Mouse (Mus musculus): Measurements from ENCODE around the gene Acad11. TPM values are rescaled to one million over a fixed set of nuclear protein-coding genes. Genes with fewer than 3 reads are reported as not detected.

Acad11 gene
- polyA plus RNA-seq, 1 experiment from 2014 or later: 7.8 TPM

GRCm38 (mm10) chr9:104092945-104093344 lies 29.8 kb downstream of the Acad11 start:
- no peak overlapping the region for H3K4me2 ChIP-seq (replicated peaks)
- H3K9ac ChIP-seq (replicated peaks): no peak overlapping the region
- 95% methylated on average over 5 of the region's 5 CpGs for WGBS
- no peak for ATAC-seq (ENCODE audit: low FRiP score, low read depth)
- H3K27ac ChIP-seq (replicated peaks): no peak overlapping the region
- no peak overlapping the region for H3K4me3 ChIP-seq
- no peaks in the 10 kb centered on the region for H3K4me1 ChIP-seq
- no peaks in the 10 kb centered on the region for H3K36me3 ChIP-seq
- H3K27me3 ChIP-seq: no peaks in the 10 kb centered on the region
- no peaks in the 10 kb centered on the region for H3K9me3 ChIP-seq

DNA sequence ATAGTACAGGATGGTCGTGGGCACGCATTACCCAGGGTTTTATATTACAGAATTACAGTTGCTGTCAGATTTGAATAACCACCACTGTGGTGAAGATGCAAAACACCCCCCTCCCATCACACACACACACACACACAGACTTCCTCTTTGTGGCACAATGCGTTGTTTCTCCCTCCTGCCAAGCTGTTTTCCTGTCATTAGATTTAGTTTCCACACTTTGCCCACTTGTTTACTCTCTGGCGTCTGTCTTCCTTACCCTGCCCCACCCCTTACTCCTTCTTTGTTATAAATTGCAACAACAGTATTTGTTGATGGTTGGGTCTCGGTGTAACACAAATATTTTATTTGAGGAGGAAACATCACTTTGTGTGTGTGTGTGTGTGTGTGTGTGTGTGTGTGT lies 35.1 kb downstream of the Acad11 start:
- H3K4me3 ChIP-seq: no peak overlapping the region
- H3K9me3 ChIP-seq: no peaks in the 10 kb centered on the region
- no peak overlapping the region for H3K27ac ChIP-seq (replicated peaks)
- H3K4me1 ChIP-seq: no peaks in the 10 kb centered on the region
- WGBS: 87% methylated on average over 5 of the region's 5 CpGs
- no peak for ATAC-seq (ENCODE audit: low FRiP score, low read depth)
- no peak overlapping the region for H3K9ac ChIP-seq (replicated peaks)
- no peaks in the 10 kb centered on the region for H3K36me3 ChIP-seq
- H3K4me2 ChIP-seq (replicated peaks): no peak overlapping the region
- H3K27me3 ChIP-seq: no peaks in the 10 kb centered on the region

DNA sequence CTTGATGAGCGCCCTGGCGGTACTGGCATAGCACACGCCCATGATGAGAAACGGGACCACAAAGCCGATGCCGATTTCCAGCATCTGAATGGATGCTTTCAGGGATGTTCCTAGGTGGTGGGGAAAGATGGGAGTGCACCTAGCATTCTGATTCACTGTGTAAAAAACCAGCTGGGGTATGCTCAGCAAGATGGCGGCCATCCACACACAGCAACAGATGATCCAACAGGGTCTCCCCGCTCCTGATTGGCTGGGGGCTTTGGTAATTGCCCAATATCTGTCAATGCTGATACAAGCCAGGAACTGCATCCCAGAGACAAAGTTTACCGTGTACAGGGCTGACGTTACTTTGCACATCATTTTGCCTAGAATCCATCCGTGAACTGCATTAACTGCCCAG lies 35.9 kb downstream of the Acad11 start:
- Histone ChIP-seq H3K4me2 (replicated peaks) (no peak overlapping the region), H3K4me3 (no peak overlapping the region), H3K4me1 (no peaks in the 10 kb centered on the region), H3K36me3 (no peaks in the 10 kb centered on the region), H3K27me3 (no peaks in the 10 kb centered on the region), H3K9me3 (no peaks in the 10 kb centered on the region), H3K27ac (replicated peaks) (no peak overlapping the region), H3K9ac (replicated peaks) (no peak overlapping the region)
- ATAC-seq (ENCODE audit: low FRiP score, low read depth): no peak
- WGBS: 90% methylated on average over 11 of the region's 11 CpGs

GRCm38 (mm10) chr9:104100822-104101221 lies 37.6 kb downstream of the Acad11 start:
- WGBS: 47% methylated on average over 7 of the region's 7 CpGs
- no peak overlapping the region for H3K9ac ChIP-seq (replicated peaks)
- no peak for ATAC-seq (ENCODE audit: low FRiP score, low read depth)
- no peaks in the 10 kb centered on the region for H3K9me3 ChIP-seq
- H3K27me3 ChIP-seq: no peaks in the 10 kb centered on the region
- no peaks in the 10 kb centered on the region for H3K4me1 ChIP-seq
- H3K36me3 ChIP-seq: no peaks in the 10 kb centered on the region
- no peak overlapping the region for H3K4me3 ChIP-seq
- no peak overlapping the region for H3K4me2 ChIP-seq (replicated peaks)
- H3K27ac ChIP-seq (replicated peaks): no peak overlapping the region

DNA sequence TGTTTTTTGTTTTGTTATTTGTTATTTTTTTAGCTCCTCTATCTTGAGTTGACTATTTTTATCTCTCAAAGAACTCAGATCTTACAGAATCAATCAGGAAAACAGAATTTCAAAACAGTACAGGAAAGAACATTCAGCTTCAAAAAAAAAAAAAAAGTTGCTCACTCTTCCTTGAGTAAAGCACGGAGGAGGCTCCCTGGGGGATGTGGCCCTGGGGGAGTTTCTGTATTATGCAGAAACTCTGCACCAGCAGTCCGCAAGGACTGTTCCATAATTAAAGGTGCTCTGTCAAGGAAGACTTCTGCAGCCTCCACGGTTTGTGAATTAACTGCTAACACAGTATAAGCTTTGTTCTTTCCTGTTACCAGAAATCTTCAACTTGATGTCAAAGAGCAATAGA lies 38.3 kb downstream of the Acad11 start:
- no peak overlapping the region for H3K9ac ChIP-seq (replicated peaks)
- no peak overlapping the region for H3K27ac ChIP-seq (replicated peaks)
- H3K4me3 ChIP-seq: no peak overlapping the region
- no peaks in the 10 kb centered on the region for H3K27me3 ChIP-seq
- no peak overlapping the region for H3K4me2 ChIP-seq (replicated peaks)
- H3K36me3 ChIP-seq: no peaks in the 10 kb centered on the region
- H3K9me3 ChIP-seq: no peaks in the 10 kb centered on the region
- no peaks in the 10 kb centered on the region for H3K4me1 ChIP-seq
- WGBS: 40% methylated on average over 3 of the region's 3 CpGs
- no peak for ATAC-seq (ENCODE audit: low FRiP score, low read depth)

GRCm38 (mm10) chr9:104102301-104102700 lies 39.1 kb downstream of the Acad11 start:
- 39% methylated on average over 6 of the region's 6 CpGs for WGBS
- Histone ChIP-seq H3K9ac (replicated peaks) (no peak overlapping the region), H3K9me3 (no peaks in the 10 kb centered on the region), H3K27me3 (no peaks in the 10 kb centered on the region), H3K4me2 (replicated peaks) (no peak overlapping the region), H3K4me3 (no peak overlapping the region), H3K4me1 (no peaks in the 10 kb centered on the region), H3K27ac (replicated peaks) (no peak overlapping the region), H3K36me3 (no peaks in the 10 kb centered on the region)
- ATAC-seq (ENCODE audit: low FRiP score, low read depth): no peak

GRCm38 (mm10) chr9:104102901-104103300 lies 39.7 kb downstream of the Acad11 start:
- ATAC-seq (ENCODE audit: low FRiP score, low read depth): no peak
- no peaks in the 10 kb centered on the region for H3K9me3 ChIP-seq
- H3K4me1 ChIP-seq: no peaks in the 10 kb centered on the region
- no peaks in the 10 kb centered on the region for H3K36me3 ChIP-seq
- no peak overlapping the region for H3K4me2 ChIP-seq (replicated peaks)
- no peak overlapping the region for H3K27ac ChIP-seq (replicated peaks)
- WGBS: 35% methylated on average over 2 of the region's 2 CpGs
- no peak overlapping the region for H3K9ac ChIP-seq (replicated peaks)
- H3K4me3 ChIP-seq: no peak overlapping the region
- H3K27me3 ChIP-seq: no peaks in the 10 kb centered on the region

GRCm38 (mm10) chr9:104104986-104105385 lies 41.8 kb downstream of the Acad11 start:
- Histone ChIP-seq H3K27me3 (no peaks in the 10 kb centered on the region), H3K36me3 (no peaks in the 10 kb centered on the region), H3K9me3 (no peaks in the 10 kb centered on the region), H3K27ac (replicated peaks) (no peak overlapping the region), H3K9ac (replicated peaks) (no peak overlapping the region), H3K4me3 (no peak overlapping the region), H3K4me1 (no peaks in the 10 kb centered on the region), H3K4me2 (replicated peaks) (no peak overlapping the region)
- ATAC-seq (ENCODE audit: low FRiP score, low read depth): no peak
- WGBS: 87% methylated on average over 2 of the region's 2 CpGs

DNA sequence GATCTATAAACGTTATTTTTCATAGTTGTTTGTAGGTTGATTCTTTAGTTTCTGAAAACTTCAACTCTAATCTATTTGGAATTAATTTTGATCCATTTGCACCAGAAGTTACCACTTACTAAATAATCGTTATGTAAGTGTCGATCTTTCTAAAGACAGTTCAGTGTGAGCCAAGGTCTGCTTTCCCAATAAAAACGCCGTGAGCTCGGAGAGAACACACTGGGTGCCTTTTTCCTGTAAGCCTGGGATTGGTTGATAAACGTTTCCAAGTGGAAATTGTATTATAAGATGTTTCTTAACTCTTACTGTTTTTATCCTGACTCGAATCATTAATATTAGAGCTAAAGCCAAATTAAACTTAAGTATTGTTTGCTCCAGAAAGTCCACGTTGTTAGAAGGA lies 43.8 kb downstream of the Acad11 start:
- no peak for ATAC-seq (ENCODE audit: low FRiP score, low read depth)
- Histone ChIP-seq H3K4me2 (replicated peaks) (no peak overlapping the region), H3K9me3 (0 out of 2 replicates have a peak, but pooled peaks cover 4% of the 10 kb centered on the region), H3K4me1 (no peaks in the 10 kb centered on the region), H3K4me3 (no peak overlapping the region), H3K9ac (replicated peaks) (no peak overlapping the region), H3K36me3 (no peaks in the 10 kb centered on the region), H3K27ac (replicated peaks) (no peak overlapping the region), H3K27me3 (no peaks in the 10 kb centered on the region)
- 82% methylated on average over 9 of the region's 9 CpGs for WGBS

DNA sequence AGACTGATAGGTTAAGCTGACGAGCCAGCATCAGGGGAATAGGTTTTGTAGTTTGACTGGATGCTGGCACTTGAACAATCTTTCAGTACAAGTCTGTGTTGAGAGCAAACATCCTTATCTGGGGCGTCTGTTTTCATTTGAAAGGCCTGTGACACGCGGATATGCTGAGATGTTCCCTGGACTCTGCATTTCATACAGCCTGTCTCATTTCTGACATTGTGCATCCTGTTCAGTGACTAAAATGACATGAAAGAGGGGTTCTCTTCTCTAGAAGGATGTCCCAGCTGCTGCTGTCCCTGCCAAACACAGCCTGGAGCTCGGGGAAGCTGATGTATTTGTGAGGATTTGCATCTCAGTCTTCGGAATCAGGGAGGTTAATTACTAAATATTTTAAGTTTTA lies 44.3 kb downstream of the Acad11 start:
- H3K4me2 ChIP-seq (replicated peaks): no peak overlapping the region
- no peaks in the 10 kb centered on the region for H3K4me1 ChIP-seq
- no peak overlapping the region for H3K4me3 ChIP-seq
- ATAC-seq (ENCODE audit: low FRiP score, low read depth): no peak
- 85% methylated on average over 6 of the region's 6 CpGs for WGBS
- 0 out of 2 replicates have a peak, but pooled peaks cover 4% of the 10 kb centered on the region for H3K9me3 ChIP-seq
- H3K27me3 ChIP-seq: no peaks in the 10 kb centered on the region
- no peak overlapping the region for H3K9ac ChIP-seq (replicated peaks)
- H3K36me3 ChIP-seq: no peaks in the 10 kb centered on the region
- no peak overlapping the region for H3K27ac ChIP-seq (replicated peaks)

- 65% methylated on average over 2 of the region's 2 CpGs for WGBS
Observed at GRCm38 (mm10) chr9:104108571-104109143, 45.5 kb downstream of the Acad11 start.

GRCm38 (mm10) chr9:104109151-104109550 lies 46.0 kb downstream of the Acad11 start:
- H3K27me3 ChIP-seq: no peaks in the 10 kb centered on the region
- ATAC-seq (ENCODE audit: low FRiP score, low read depth): no peak

More at GRCm38 (mm10) chr9:104108571-104109143, 45.5 kb downstream of the Acad11 start:
- H3K4me1 ChIP-seq: no peaks in the 10 kb centered on the region
- H3K9ac ChIP-seq (replicated peaks): no peak overlapping the region
- no peaks in the 10 kb centered on the region for H3K27me3 ChIP-seq
- H3K36me3 ChIP-seq: no peaks in the 10 kb centered on the region
- H3K4me2 ChIP-seq (replicated peaks): no peak overlapping the region
- no peak overlapping the region for H3K27ac ChIP-seq (replicated peaks)
- no peak overlapping the region for H3K4me3 ChIP-seq
- no peak for ATAC-seq (ENCODE audit: low FRiP score, low read depth)
- 0 out of 2 replicates have a peak, but pooled peaks cover 4% of the 10 kb centered on the region for H3K9me3 ChIP-seq

GRCm38 (mm10) chr9:104123101-104123500 lies 59.9 kb downstream of the Acad11 start:
- Histone ChIP-seq H3K4me3 (no peak overlapping the region), H3K9ac (replicated peaks) (no peak overlapping the region), H3K36me3 (no peaks in the 10 kb centered on the region), H3K27me3 (no peaks in the 10 kb centered on the region), H3K27ac (replicated peaks) (no peak overlapping the region), H3K9me3 (no peaks in the 10 kb centered on the region), H3K4me2 (replicated peaks) (no peak overlapping the region), H3K4me1 (peaks cover 18% of the 10 kb centered on the region)
- 80% methylated on average over 5 of the region's 5 CpGs for WGBS
- ATAC-seq (ENCODE audit: low FRiP score, low read depth): no peak

More at GRCm38 (mm10) chr9:104109151-104109550, 46.0 kb downstream of the Acad11 start:
- no peaks in the 10 kb centered on the region for H3K4me1 ChIP-seq
- WGBS: 97% methylated on average over 5 of the region's 5 CpGs
- H3K4me2 ChIP-seq (replicated peaks): no peak overlapping the region
- no peaks in the 10 kb centered on the region for H3K36me3 ChIP-seq
- H3K4me3 ChIP-seq: no peak overlapping the region
- no peak overlapping the region for H3K9ac ChIP-seq (replicated peaks)
- no peak overlapping the region for H3K27ac ChIP-seq (replicated peaks)
- H3K9me3 ChIP-seq: 0 out of 2 replicates have a peak, but pooled peaks cover 4% of the 10 kb centered on the region

All from midbrain, embryonic 12.5 days (tissue).